Mouse (Mus musculus): ENCODE measurements at regions not wholly inside any gene's neighbourhood (a gene's known extent, or its start where the extent isn't known, plus 50 kb on each side); places are given as distances from the start of the nearest gene placed in this dataset.
A peak's percentile ranks its signal among the peaks of the same experiment; 100 is the strongest.

GRCm38 (mm10) chr5:18448330-18448670 is 88.1 kb upstream of the Gnai1 start:
- no peak for DNase-seq (ENCODE audit: low spot score)
- ATAC-seq (ENCODE audit: low FRiP score) = peak; percentile 7; the same call in 1 of the 2 replicates
- Histone ChIP-seq H3K36me3 (ENCODE audit: insufficient read depth, low read length) (no peaks in the 10 kb centered on the region), H3K4me2 (ENCODE audit: low read depth, low read length, poor library complexity, severe bottlenecking) (no peak overlapping the region), H3K4me1 (ENCODE audit: insufficient read depth, low read length) (no peaks in the 10 kb centered on the region), H3K9me3 (ENCODE audit: low read length) (no peaks in the 10 kb centered on the region), H3K27me3 (ENCODE audit: insufficient read depth, low read length) (no peaks in the 10 kb centered on the region), H3K27ac (ENCODE audit: low read depth, low read length) (no peak overlapping the region), H3K9ac (replicated peaks; ENCODE audit: low read length, poor library complexity, severe bottlenecking) (no peak overlapping the region), H3K4me3 (ENCODE audit: low read depth, low read length) (no peak overlapping the region)
- TF ChIP-seq CTCF (IDR thresholded peaks at IDR 0.05) = no peak
- WGBS = 84% methylated on average over 5 of the region's 5 CpGs

DNA sequence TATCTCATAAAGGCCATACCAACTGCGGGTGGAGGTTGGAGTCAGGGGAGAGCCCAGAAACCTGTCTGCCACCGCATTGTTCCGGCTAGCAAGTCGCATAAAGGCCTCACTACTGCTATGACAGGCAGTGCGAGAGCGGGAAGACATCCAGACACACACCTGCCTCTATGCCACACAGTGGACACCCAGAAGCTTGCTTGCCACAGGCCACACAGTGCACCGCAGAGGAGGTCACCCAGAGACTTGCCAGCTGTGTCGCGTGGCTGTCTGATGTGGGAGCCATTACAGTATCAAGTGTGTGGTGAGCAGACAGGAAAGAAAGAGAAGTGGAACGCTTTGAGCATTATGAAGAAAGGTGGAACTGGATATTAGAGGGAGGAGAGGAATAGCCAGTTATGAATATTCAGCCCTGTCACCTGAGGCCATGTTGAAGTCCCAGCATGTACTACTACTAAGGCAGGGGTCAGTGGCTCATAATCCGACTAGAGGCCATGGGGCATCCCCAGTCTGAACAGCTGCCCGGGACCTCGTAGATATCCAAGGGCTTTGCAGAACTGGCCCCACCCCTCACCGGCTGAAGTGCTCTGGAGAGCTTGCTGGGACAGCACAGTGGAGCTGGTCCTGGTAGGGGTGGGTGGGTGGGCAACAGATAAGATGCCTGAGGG is 87.6 kb upstream of the Gnai1 start:
- 91% methylated on average over 14 of the region's 14 CpGs for WGBS
- H3K4me3 ChIP-seq (ENCODE audit: low read depth, low read length) = no peak overlapping the region
- no peaks in the 10 kb centered on the region for H3K9me3 ChIP-seq (ENCODE audit: low read length)
- H3K36me3 ChIP-seq (ENCODE audit: insufficient read depth, low read length) = no peaks in the 10 kb centered on the region
- H3K27me3 ChIP-seq (ENCODE audit: insufficient read depth, low read length) = no peaks in the 10 kb centered on the region
- DNase-seq (ENCODE audit: low spot score) (no peak), ATAC-seq (ENCODE audit: low FRiP score) (peak; percentile 54; the same call in 1 of the 2 replicates)
- H3K4me1 ChIP-seq (ENCODE audit: insufficient read depth, low read length) = no peaks in the 10 kb centered on the region
- H3K9ac ChIP-seq (replicated peaks; ENCODE audit: low read length, poor library complexity, severe bottlenecking) = no peak overlapping the region
- no peak overlapping the region for H3K27ac ChIP-seq (ENCODE audit: low read depth, low read length)
- TF ChIP-seq CTCF (IDR thresholded peaks at IDR 0.05) = no peak
- no peak overlapping the region for H3K4me2 ChIP-seq (ENCODE audit: low read depth, low read length, poor library complexity, severe bottlenecking)

- H3K9me3 ChIP-seq (ENCODE audit: low read length) = no peaks in the 10 kb centered on the region
- no peak overlapping the region for H3K27ac ChIP-seq (ENCODE audit: low read depth, low read length)
- no peaks in the 10 kb centered on the region for H3K4me1 ChIP-seq (ENCODE audit: insufficient read depth, low read length)
- H3K9ac ChIP-seq (replicated peaks; ENCODE audit: low read length, poor library complexity, severe bottlenecking) = no peak overlapping the region
- peak; percentile 86 for TF ChIP-seq CTCF (IDR thresholded peaks at IDR 0.05)
- H3K36me3 ChIP-seq (ENCODE audit: insufficient read depth, low read length) = no peaks in the 10 kb centered on the region
- ATAC-seq (ENCODE audit: low FRiP score) = 0 out of 2 replicates have a peak, but pooled peaks have one; percentile 53
- peak; percentile 90 for DNase-seq (ENCODE audit: low spot score)
- no peak overlapping the region for H3K4me2 ChIP-seq (ENCODE audit: low read depth, low read length, poor library complexity, severe bottlenecking)
- WGBS = 22% methylated on average over 7 of the region's 8 CpGs
- H3K4me3 ChIP-seq (ENCODE audit: low read depth, low read length) = no peak overlapping the region
- H3K27me3 ChIP-seq (ENCODE audit: insufficient read depth, low read length) = no peaks in the 10 kb centered on the region
Measured at GRCm38 (mm10) chr5:18445969-18446368, 85.8 kb upstream of the Gnai1 start.

DNA sequence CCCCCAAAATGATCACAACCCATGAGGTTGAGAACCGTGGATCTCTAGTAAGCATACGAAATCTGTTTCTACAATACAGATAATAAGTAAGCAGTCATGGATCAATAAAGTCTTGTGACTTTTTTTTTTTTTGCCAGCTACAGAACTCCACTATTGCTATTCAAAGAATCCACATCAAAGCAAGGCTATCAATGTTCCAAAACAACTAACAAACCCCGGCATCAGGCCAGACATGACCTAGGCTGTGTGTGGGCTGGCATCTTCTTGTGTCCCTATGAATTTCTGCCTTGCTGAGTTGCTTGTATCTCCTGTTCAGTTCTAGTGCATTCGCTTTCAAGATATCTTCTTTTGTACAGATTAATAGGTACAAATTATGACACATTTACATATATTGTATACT is 79.8 kb upstream of the Gnai1 start:
- no peaks in the 10 kb centered on the region for H3K27me3 ChIP-seq (ENCODE audit: insufficient read depth, low read length)
- no peak overlapping the region for H3K4me3 ChIP-seq (ENCODE audit: low read depth, low read length)
- no peak overlapping the region for H3K4me2 ChIP-seq (ENCODE audit: low read depth, low read length, poor library complexity, severe bottlenecking)
- no peak for TF ChIP-seq CTCF (IDR thresholded peaks at IDR 0.05)
- H3K27ac ChIP-seq (ENCODE audit: low read depth, low read length) = no peak overlapping the region
- no peak overlapping the region for H3K9ac ChIP-seq (replicated peaks; ENCODE audit: low read length, poor library complexity, severe bottlenecking)
- no peak for DNase-seq (ENCODE audit: low spot score)
- ATAC-seq (ENCODE audit: low FRiP score) = no peak
- no peaks in the 10 kb centered on the region for H3K4me1 ChIP-seq (ENCODE audit: insufficient read depth, low read length)
- H3K36me3 ChIP-seq (ENCODE audit: insufficient read depth, low read length) = no peaks in the 10 kb centered on the region
- no peaks in the 10 kb centered on the region for H3K9me3 ChIP-seq (ENCODE audit: low read length)
- 90% methylated on average over 4 of the region's 4 CpGs for WGBS

GRCm38 (mm10) chr5:18439281-18439680 is 79.1 kb upstream of the Gnai1 start:
- DNase-seq (ENCODE audit: low spot score) (no peak), ATAC-seq (ENCODE audit: low FRiP score) (no peak)
- H3K27ac ChIP-seq (ENCODE audit: low read depth, low read length) = no peak overlapping the region
- no peak overlapping the region for H3K4me3 ChIP-seq (ENCODE audit: low read depth, low read length)
- no peak overlapping the region for H3K4me2 ChIP-seq (ENCODE audit: low read depth, low read length, poor library complexity, severe bottlenecking)
- H3K4me1 ChIP-seq (ENCODE audit: insufficient read depth, low read length) = no peaks in the 10 kb centered on the region
- H3K9ac ChIP-seq (replicated peaks; ENCODE audit: low read length, poor library complexity, severe bottlenecking) = no peak overlapping the region
- TF ChIP-seq CTCF (IDR thresholded peaks at IDR 0.05) = no peak
- 97% methylated on average over 1 of the region's 1 CpGs for WGBS
- no peaks in the 10 kb centered on the region for H3K27me3 ChIP-seq (ENCODE audit: insufficient read depth, low read length)
- no peaks in the 10 kb centered on the region for H3K36me3 ChIP-seq (ENCODE audit: insufficient read depth, low read length)
- H3K9me3 ChIP-seq (ENCODE audit: low read length) = no peaks in the 10 kb centered on the region

DNA sequence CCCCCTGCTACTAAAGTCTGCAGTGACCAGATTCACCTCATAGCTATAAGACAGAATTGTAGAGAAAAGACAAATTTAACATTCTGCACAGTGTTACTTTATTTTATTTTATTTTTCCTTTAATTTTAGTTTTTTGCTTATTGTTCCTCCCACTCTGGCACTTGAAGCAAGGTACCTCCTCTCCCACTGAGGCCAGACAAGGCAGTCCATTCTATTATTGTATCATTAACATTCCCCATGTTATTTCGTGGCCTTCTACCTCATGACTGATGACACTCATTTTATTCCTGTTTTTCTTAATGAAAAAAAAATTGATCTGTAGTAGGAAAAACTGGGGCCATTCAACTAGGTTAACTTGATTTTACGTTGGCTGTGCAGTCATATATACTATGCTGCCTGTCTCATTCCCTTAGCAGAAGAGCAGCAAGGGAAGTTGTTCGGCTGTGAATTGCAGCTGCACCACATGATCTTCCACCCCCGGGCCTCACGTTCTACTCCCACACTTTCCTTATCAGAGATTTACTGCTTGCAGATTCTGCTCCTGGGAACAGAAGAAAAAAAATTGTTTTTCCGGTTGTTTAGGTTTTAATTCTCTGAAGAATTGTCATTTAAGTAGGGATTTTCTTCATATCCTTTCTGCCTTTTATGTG is 76.1 kb upstream of the Gnai1 start:
- no peak for ATAC-seq (ENCODE audit: low FRiP score)
- Histone ChIP-seq H3K9me3 (ENCODE audit: low read length) (no peaks in the 10 kb centered on the region), H3K4me1 (ENCODE audit: insufficient read depth, low read length) (no peaks in the 10 kb centered on the region), H3K9ac (replicated peaks; ENCODE audit: low read length, poor library complexity, severe bottlenecking) (no peak overlapping the region), H3K27ac (ENCODE audit: low read depth, low read length) (no peak overlapping the region), H3K27me3 (ENCODE audit: insufficient read depth, low read length) (no peaks in the 10 kb centered on the region), H3K4me2 (ENCODE audit: low read depth, low read length, poor library complexity, severe bottlenecking) (no peak overlapping the region), H3K36me3 (ENCODE audit: insufficient read depth, low read length) (no peaks in the 10 kb centered on the region), H3K4me3 (ENCODE audit: low read depth, low read length) (no peak overlapping the region)
- DNase-seq (ENCODE audit: low spot score) = no peak
- WGBS = 48% methylated on average over 6 of the region's 6 CpGs
- no peak for TF ChIP-seq CTCF (IDR thresholded peaks at IDR 0.05)
